Mouse (Mus musculus) kidney, adult 2 months (tissue): Measurements from ENCODE around the gene Tpra1.

ENCODE experiments used
- CTCF ChIP-seq: fragments of 200-500 bp; conservative IDR thresholded peaks from 2 replicates; pipeline ENCODE4 v1.5.1; 2011; ENCODE audit warnings: low read depth, mild to moderate bottlenecking, control low read depth, low read length, moderate library complexity, mixed read lengths; ENCODE audit not compliant: insufficient read depth, insufficient read length
- POLR2A ChIP-seq: fragments of 200-500 bp; IDR thresholded peaks from one replicate; pipeline ENCODE4 v1.6.1; 2011; ENCODE audit warnings: low read depth, low read length, control low read depth

DNA sequence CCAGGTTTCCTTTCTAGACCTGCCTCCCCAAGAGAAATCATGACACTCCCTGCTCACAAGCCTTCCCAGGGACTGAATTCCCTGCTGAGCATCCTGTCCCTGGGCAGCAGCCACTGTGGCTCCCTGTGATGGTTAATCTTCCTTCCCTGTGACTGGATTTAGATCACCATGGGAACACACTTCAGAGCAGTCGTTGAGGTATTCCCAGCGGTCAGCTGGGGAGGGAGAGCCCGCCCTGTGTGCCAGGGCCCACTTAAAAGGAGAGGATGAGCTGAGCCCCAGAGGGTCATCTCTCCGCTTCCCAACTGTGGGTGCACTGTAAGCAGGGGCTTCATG lies 35.1 kb downstream of the Tpra1 start:
- no peak for TF ChIP-seq CTCF
- no peak for TF ChIP-seq POLR2A
